Mouse (Mus musculus): Measurements from ENCODE around the gene Lhx8. TPM values are rescaled to one million over a fixed set of nuclear protein-coding genes. Genes with fewer than 3 reads are reported as not detected.
A peak's percentile ranks its signal among the peaks of the same experiment; 100 is the strongest.

Lhx8 gene
- polyA plus RNA-seq, 1 experiment from 2014 or later = 0.09 TPM

DNA sequence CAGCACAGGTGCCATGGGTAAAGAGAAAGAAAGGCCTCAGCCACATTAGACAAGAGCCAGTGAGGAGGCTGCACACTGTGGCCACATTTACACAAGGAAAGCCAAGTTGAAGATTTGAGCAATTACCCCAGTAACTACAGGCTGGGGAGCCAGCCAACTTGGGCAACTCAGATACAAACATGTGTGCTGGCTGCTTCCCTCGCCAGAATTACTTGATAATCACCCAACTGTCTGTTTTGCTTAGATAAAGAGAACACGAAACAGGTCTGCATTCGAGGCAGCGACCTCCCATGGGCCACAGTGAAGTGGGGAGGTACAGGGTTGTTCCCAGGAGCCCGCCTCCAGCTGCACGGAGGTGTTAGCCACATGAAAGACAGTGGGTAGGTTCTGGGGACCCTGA, 33.0 kb downstream of the Lhx8 start:
- Histone ChIP-seq H3K4me1 (replicated peaks; ENCODE audit: control insufficient read depth, insufficient read depth, low read length) (no peaks in the 10 kb centered on the region), H3K9ac (ENCODE audit: low read length) (no peak overlapping the region), H3K4me3 (ENCODE audit: low read length) (no peak overlapping the region), H3K27me3 (ENCODE audit: control insufficient read depth, insufficient read depth, low read depth, low read length) (no peaks in the 10 kb centered on the region), H3K4me2 (ENCODE audit: low read depth, low read length) (no peak overlapping the region), H3K27ac (ENCODE audit: low read length) (no peak overlapping the region), H3K9me3 (ENCODE audit: control insufficient read depth, low read length) (no peaks in the 10 kb centered on the region), H3K36me3 (ENCODE audit: control insufficient read depth, insufficient read depth, low read length) (no peaks in the 10 kb centered on the region)
- 29% methylated on average over 6 of the region's 6 CpGs for WGBS
- ATAC-seq (ENCODE audit: low read depth) = no peak

- Histone ChIP-seq H3K27me3 (ENCODE audit: control insufficient read depth, insufficient read depth, low read depth, low read length) (no peaks in the 10 kb centered on the region), H3K4me3 (ENCODE audit: low read length) (no peak overlapping the region), H3K9me3 (ENCODE audit: control insufficient read depth, low read length) (no peaks in the 10 kb centered on the region), H3K4me2 (ENCODE audit: low read depth, low read length) (no peak overlapping the region), H3K27ac (ENCODE audit: low read length) (no peak overlapping the region), H3K36me3 (ENCODE audit: control insufficient read depth, insufficient read depth, low read length) (no peaks in the 10 kb centered on the region), H3K9ac (ENCODE audit: low read length) (no peak overlapping the region), H3K4me1 (replicated peaks; ENCODE audit: control insufficient read depth, insufficient read depth, low read length) (no peaks in the 10 kb centered on the region)
- no peak for ATAC-seq (ENCODE audit: low read depth)
- WGBS = 92% methylated on average over 17 of the region's 17 CpGs
Measured at GRCm38 (mm10) chr3:154294924-154295834, 35.3 kb downstream of the Lhx8 start.

- no peak overlapping the region for H3K4me3 ChIP-seq (ENCODE audit: low read length)
- H3K9ac ChIP-seq (ENCODE audit: low read length) = no peak overlapping the region
- WGBS = 49% methylated on average over 9 of the region's 9 CpGs
- ATAC-seq (ENCODE audit: low read depth) = no peak
- H3K27me3 ChIP-seq (ENCODE audit: control insufficient read depth, insufficient read depth, low read depth, low read length) = no peaks in the 10 kb centered on the region
- no peak overlapping the region for H3K27ac ChIP-seq (ENCODE audit: low read length)
- H3K4me2 ChIP-seq (ENCODE audit: low read depth, low read length) = no peak overlapping the region
- no peaks in the 10 kb centered on the region for H3K4me1 ChIP-seq (replicated peaks; ENCODE audit: control insufficient read depth, insufficient read depth, low read length)
- H3K36me3 ChIP-seq (ENCODE audit: control insufficient read depth, insufficient read depth, low read length) = no peaks in the 10 kb centered on the region
- no peaks in the 10 kb centered on the region for H3K9me3 ChIP-seq (ENCODE audit: control insufficient read depth, low read length)
Measured at GRCm38 (mm10) chr3:154293839-154294490, 36.5 kb downstream of the Lhx8 start.

DNA sequence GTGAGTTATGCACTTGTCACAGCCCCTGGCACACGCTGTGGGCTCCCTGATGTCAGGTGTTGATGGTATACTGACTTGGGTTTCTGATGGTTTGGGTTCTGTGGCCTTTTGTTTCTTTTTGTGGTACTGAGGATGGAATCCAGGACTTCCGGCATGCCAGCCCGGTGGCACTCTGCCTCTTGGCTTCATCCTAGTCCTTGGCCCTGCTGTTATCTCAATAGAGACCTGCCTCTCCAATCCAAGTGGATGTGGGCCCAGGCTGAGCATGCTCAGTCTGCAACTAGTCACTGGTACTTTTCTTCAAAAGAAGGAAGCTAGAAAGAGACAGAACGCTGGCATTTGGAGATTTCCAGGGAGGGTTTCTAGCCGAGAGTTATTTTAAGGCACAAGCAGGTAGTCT, 38.3 kb downstream of the Lhx8 start:
- Histone ChIP-seq H3K9me3 (ENCODE audit: control insufficient read depth, low read length) (no peaks in the 10 kb centered on the region), H3K4me3 (ENCODE audit: low read length) (no peak overlapping the region), H3K27me3 (ENCODE audit: control insufficient read depth, insufficient read depth, low read depth, low read length) (no peaks in the 10 kb centered on the region), H3K36me3 (ENCODE audit: control insufficient read depth, insufficient read depth, low read length) (no peaks in the 10 kb centered on the region), H3K9ac (ENCODE audit: low read length) (no peak overlapping the region), H3K4me1 (replicated peaks; ENCODE audit: control insufficient read depth, insufficient read depth, low read length) (no peaks in the 10 kb centered on the region), H3K27ac (ENCODE audit: low read length) (no peak overlapping the region), H3K4me2 (ENCODE audit: low read depth, low read length) (no peak overlapping the region)
- no peak for ATAC-seq (ENCODE audit: low read depth)
- 63% methylated on average over 5 of the region's 5 CpGs for WGBS

- Histone ChIP-seq H3K4me2 (ENCODE audit: low read depth, low read length) (no peak overlapping the region), H3K9ac (ENCODE audit: low read length) (no peak overlapping the region), H3K4me1 (replicated peaks; ENCODE audit: control insufficient read depth, insufficient read depth, low read length) (no peaks in the 10 kb centered on the region), H3K27me3 (ENCODE audit: control insufficient read depth, insufficient read depth, low read depth, low read length) (no peaks in the 10 kb centered on the region), H3K9me3 (ENCODE audit: control insufficient read depth, low read length) (no peaks in the 10 kb centered on the region), H3K4me3 (ENCODE audit: low read length) (no peak overlapping the region), H3K36me3 (ENCODE audit: control insufficient read depth, insufficient read depth, low read length) (no peaks in the 10 kb centered on the region), H3K27ac (ENCODE audit: low read length) (no peak overlapping the region)
- 38% methylated on average over 2 of the region's 2 CpGs for WGBS
- ATAC-seq (ENCODE audit: low read depth) = no peak
Measured at GRCm38 (mm10) chr3:154290351-154290750, 40.1 kb downstream of the Lhx8 start.

DNA sequence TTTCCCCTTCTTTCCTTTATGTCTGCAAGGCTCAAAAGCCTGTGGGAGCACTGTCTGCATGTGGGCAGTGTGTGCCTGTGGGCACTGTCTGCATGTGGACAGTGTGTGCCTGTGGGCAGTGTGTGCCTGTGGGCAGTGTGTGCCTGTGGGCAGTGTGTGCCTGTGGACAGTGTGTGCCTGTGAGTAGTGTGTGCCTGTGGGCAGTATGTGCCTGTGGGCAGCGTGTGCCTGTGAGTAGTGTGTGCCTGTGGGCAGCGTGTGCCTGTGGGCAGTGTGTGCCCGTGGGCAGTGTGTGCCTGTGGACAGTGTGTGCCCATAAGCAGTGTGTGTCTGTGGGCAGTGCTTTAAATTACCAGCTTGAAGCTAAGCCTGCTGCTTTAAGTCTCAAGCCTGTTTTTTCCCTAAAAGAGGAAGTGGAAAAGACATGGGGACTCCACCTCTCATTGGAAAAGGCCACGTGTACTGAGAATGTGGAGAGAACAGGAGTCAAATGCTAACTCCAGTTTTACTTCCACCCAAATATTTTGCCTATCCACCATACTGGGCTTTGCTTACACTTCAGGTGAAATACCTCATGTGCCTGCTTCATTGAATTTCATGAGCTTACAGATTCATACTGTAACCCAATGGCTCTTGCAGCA, 41.9 kb downstream of the Lhx8 start:
- Histone ChIP-seq H3K9ac (ENCODE audit: low read length) (no peak overlapping the region), H3K36me3 (ENCODE audit: control insufficient read depth, insufficient read depth, low read length) (no peaks in the 10 kb centered on the region), H3K4me1 (replicated peaks; ENCODE audit: control insufficient read depth, insufficient read depth, low read length) (no peaks in the 10 kb centered on the region), H3K4me3 (ENCODE audit: low read length) (no peak overlapping the region), H3K4me2 (ENCODE audit: low read depth, low read length) (no peak overlapping the region), H3K27ac (ENCODE audit: low read length) (no peak overlapping the region), H3K9me3 (ENCODE audit: control insufficient read depth, low read length) (no peaks in the 10 kb centered on the region), H3K27me3 (ENCODE audit: control insufficient read depth, insufficient read depth, low read depth, low read length) (no peaks in the 10 kb centered on the region)
- 85% methylated on average over 4 of the region's 4 CpGs for WGBS
- ATAC-seq (ENCODE audit: low read depth) = no peak

GRCm38 (mm10) chr3:154287217-154287616, 43.2 kb downstream of the Lhx8 start:
- Histone ChIP-seq H3K4me1 (replicated peaks; ENCODE audit: control insufficient read depth, insufficient read depth, low read length) (no peaks in the 10 kb centered on the region), H3K27ac (ENCODE audit: low read length) (no peak overlapping the region), H3K4me2 (ENCODE audit: low read depth, low read length) (no peak overlapping the region), H3K36me3 (ENCODE audit: control insufficient read depth, insufficient read depth, low read length) (no peaks in the 10 kb centered on the region), H3K4me3 (ENCODE audit: low read length) (no peak overlapping the region), H3K9ac (ENCODE audit: low read length) (no peak overlapping the region), H3K27me3 (ENCODE audit: control insufficient read depth, insufficient read depth, low read depth, low read length) (no peaks in the 10 kb centered on the region), H3K9me3 (ENCODE audit: control insufficient read depth, low read length) (no peaks in the 10 kb centered on the region)
- 70% methylated on average over 2 of the region's 2 CpGs for WGBS
- peak; percentile 64; the same call in 1 of the 2 replicates for ATAC-seq (ENCODE audit: low read depth)

DNA sequence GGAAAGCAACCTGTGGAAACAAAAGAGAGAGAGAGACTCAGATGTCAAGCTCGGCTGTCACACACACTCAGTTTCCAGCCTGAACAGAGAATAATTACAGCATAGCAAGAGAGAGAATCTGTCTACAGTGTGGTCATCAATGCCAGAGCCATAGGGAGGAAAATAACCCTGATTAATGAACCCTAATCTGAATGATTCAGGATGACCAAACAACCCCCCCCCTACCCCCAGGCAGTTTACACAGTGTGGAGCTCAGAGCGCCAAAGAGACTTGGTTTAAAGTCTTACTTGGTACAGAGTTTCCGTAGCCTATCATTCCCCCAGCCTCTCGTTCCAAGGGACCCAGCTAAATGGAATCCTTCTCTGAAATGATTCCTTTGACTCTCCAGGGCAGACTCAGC, 45.1 kb downstream of the Lhx8 start:
- Histone ChIP-seq H3K4me2 (ENCODE audit: low read depth, low read length) (no peak overlapping the region), H3K4me3 (ENCODE audit: low read length) (no peak overlapping the region), H3K36me3 (ENCODE audit: control insufficient read depth, insufficient read depth, low read length) (no peaks in the 10 kb centered on the region), H3K27me3 (ENCODE audit: control insufficient read depth, insufficient read depth, low read depth, low read length) (no peaks in the 10 kb centered on the region), H3K27ac (ENCODE audit: low read length) (no peak overlapping the region), H3K9ac (ENCODE audit: low read length) (no peak overlapping the region), H3K9me3 (ENCODE audit: control insufficient read depth, low read length) (no peaks in the 10 kb centered on the region), H3K4me1 (replicated peaks; ENCODE audit: control insufficient read depth, insufficient read depth, low read length) (no peaks in the 10 kb centered on the region)
- ATAC-seq (ENCODE audit: low read depth) = no peak
- WGBS = 47% methylated on average over 4 of the region's 4 CpGs

DNA sequence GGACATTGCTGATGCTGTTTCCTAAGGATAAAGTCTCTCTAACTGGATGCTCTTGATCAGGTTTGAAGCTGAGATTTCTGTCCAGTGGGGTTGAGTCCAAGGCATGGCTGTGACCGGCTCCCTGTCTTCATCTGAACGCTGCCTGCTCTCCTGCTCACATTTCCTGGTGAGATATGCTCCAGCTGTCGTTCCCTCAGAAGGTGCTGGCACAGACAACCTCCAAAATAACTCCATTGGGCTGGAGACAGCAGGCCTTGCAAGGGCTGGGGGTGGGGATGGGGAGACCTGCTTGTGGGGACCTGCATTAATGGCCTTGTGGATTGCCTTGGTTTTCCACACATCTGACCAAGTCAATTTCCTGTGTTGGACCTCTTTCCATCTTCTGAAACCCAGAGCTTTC, 46.2 kb downstream of the Lhx8 start:
- Histone ChIP-seq H3K4me3 (ENCODE audit: low read length) (no peak overlapping the region), H3K27ac (ENCODE audit: low read length) (no peak overlapping the region), H3K4me2 (ENCODE audit: low read depth, low read length) (no peak overlapping the region), H3K9me3 (ENCODE audit: control insufficient read depth, low read length) (no peaks in the 10 kb centered on the region), H3K27me3 (ENCODE audit: control insufficient read depth, insufficient read depth, low read depth, low read length) (no peaks in the 10 kb centered on the region), H3K9ac (ENCODE audit: low read length) (no peak overlapping the region), H3K4me1 (replicated peaks; ENCODE audit: control insufficient read depth, insufficient read depth, low read length) (no peaks in the 10 kb centered on the region), H3K36me3 (ENCODE audit: control insufficient read depth, insufficient read depth, low read length) (no peaks in the 10 kb centered on the region)
- no peak for ATAC-seq (ENCODE audit: low read depth)
- 31% methylated on average over 3 of the region's 3 CpGs for WGBS

Measured in lung, embryonic 16.5 days (tissue).